Mouse (Mus musculus) testis, adult 2 months (tissue): ENCODE measurements at regions not wholly inside any gene's neighbourhood (a gene's known extent, or its start where the extent isn't known, plus 50 kb on each side); places are given as distances from the start of the nearest gene placed in this dataset.
"Not testable (repeated sequence)": the region's sequence is repeated elsewhere in the genome, so short reads cannot be mapped to it uniquely, and the experiment has no call there.

ENCODE experiments used
- CTCF ChIP-seq: fragments of 200-500 bp; IDR thresholded peaks from 2 replicates; pipeline ENCODE4 v1.5.1; 2012; ENCODE audit warnings: low read depth, mild to moderate bottlenecking, inconsistent platforms, low read length, moderate library complexity; ENCODE audit not compliant: control insufficient read depth, insufficient read depth, insufficient replicate concordance
- POLR2A ChIP-seq: fragments of 200-500 bp; IDR thresholded peaks from 2 replicates; pipeline ENCODE4 v1.6.1; 2012; ENCODE audit warnings: low read depth, mild to moderate bottlenecking, inconsistent platforms, low read length, moderate library complexity; ENCODE audit not compliant: control insufficient read depth

GRCm38 (mm10) chr2:53632816-53633474 is 441.4 kb downstream of the Arl6ip6 start:
- TF ChIP-seq CTCF, POLR2A: not testable (repeated sequence)
